Mouse (Mus musculus) heart, embryonic 12.5 days (tissue): ENCODE results near the gene Mrpl38. TPM values are rescaled to one million over a fixed set of nuclear protein-coding genes. Genes with fewer than 3 reads are reported as not detected.
A peak's percentile ranks its signal among the peaks of the same experiment; 100 is the strongest.
"Not testable (repeated sequence)": the region's sequence is repeated elsewhere in the genome, so short reads cannot be mapped to it uniquely, and the experiment has no call there.

Experiments
- ATAC-seq: fragments of 200-750 bp; cut with Nextera tagmentation; 2 replicates; pipeline ENCODE4 v1.8.0; 2017; ENCODE audit warnings: moderate TSS enrichment, moderate library complexity; ENCODE audit not compliant: insufficient number of reproducible peaks, low FRiP score
- H3K27ac ChIP-seq: fragments of 300-500 bp; sonication (generic); 2 replicates; pipeline ENCODE4 v1.5.1; 2016; ENCODE audit warnings: mild to moderate bottlenecking, moderate library complexity; ENCODE audit not compliant: poor library complexity, severe bottlenecking
- H3K27me3 ChIP-seq: fragments of 300-500 bp; sonication (generic); replicated peaks from 2 replicates; pipeline ENCODE4 v1.6.1; 2016; ENCODE audit warnings: mild to moderate bottlenecking, moderate library complexity
- H3K36me3 ChIP-seq: fragments of 300-500 bp; sonication (generic); 2 replicates; pipeline ENCODE4 v1.6.1; 2016; ENCODE audit warnings: mild to moderate bottlenecking, moderate library complexity
- H3K4me1 ChIP-seq: fragments of 300-500 bp; sonication (generic); replicated peaks from 2 replicates; pipeline ENCODE4 v1.6.1; 2016; ENCODE audit warnings: mild to moderate bottlenecking
- H3K4me2 ChIP-seq: fragments of 300-500 bp; sonication (generic); 2 replicates; pipeline ENCODE4 v1.6.1; 2016; ENCODE audit warnings: mild to moderate bottlenecking, moderate library complexity
- H3K4me3 ChIP-seq: fragments of 300-500 bp; sonication (generic); 2 replicates; pipeline ENCODE4 v1.5.1; 2016; ENCODE audit warnings: mild to moderate bottlenecking
- H3K9ac ChIP-seq: fragments of 300-500 bp; sonication (generic); 2 replicates; pipeline ENCODE4 v1.6.1; 2016; ENCODE audit warnings: mild to moderate bottlenecking, moderate library complexity
- H3K9me3 ChIP-seq: fragments of 300-500 bp; sonication (generic); replicated peaks from 2 replicates; pipeline ENCODE4 v1.6.1; 2016; ENCODE audit warnings: mild to moderate bottlenecking, moderate library complexity
- WGBS: fragments of 180-500 bp; shearing (Covaris S2); methylation state at CpG from one replicate; pipeline ENCODE4 v1.1.7; 2016; 5-methylcytosine and 5-hydroxymethylcytosine counted together
- polyA plus RNA-seq: library from polyadenylated mRNA; unstranded; fragments of >200 nt; fragmentation: Nextera tagmentation; extraction: Ambion mirVana; gene quantifications from 2 replicates; pipeline ENCODE4 v1.2.1, GENCODE M21; 2016

The Mrpl38 gene
- polyA plus RNA-seq, 1 experiment from 2014 or later, result 85.0 TPM

DNA sequence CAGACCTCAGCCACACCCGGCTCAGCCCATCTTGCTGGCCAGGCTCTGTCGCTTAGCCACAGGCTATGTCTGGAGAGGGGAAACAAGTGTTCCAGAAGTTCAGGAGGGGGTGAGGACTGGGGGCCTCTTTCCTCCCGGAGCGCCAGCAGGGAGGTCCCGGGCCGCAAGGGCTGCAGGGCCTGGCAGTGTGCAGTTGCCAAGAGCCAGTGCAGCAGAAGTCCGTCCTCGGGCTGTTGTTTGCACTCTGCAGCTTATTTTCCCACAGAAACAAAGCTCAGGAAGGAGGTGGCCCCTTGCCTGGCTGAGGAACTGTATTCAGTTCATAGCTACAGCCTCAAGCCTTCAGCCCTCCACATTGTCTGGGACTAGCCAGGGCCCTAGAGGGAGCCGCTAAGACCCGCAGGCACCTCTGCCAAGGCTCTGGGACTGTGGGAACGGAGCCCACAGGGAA lies 36.7 kb downstream of the Mrpl38 start:
- Histone ChIP-seq H3K9ac (peak overlapping the region; percentile 40), H3K9me3 (peaks cover under 1% of the 10 kb centered on the region), H3K4me3 (no peak overlapping the region), H3K36me3 (peaks cover 10% of the 10 kb centered on the region), H3K4me2 (peak overlapping the region; percentile 17), H3K27ac (peak overlapping the region; percentile 94), H3K4me1 (peaks cover 80% of the 10 kb centered on the region), H3K27me3 (no peaks in the 10 kb centered on the region)
- 41% methylated on average over 11 of the region's 11 CpGs for WGBS
- ATAC-seq, result peak; percentile 31

DNA sequence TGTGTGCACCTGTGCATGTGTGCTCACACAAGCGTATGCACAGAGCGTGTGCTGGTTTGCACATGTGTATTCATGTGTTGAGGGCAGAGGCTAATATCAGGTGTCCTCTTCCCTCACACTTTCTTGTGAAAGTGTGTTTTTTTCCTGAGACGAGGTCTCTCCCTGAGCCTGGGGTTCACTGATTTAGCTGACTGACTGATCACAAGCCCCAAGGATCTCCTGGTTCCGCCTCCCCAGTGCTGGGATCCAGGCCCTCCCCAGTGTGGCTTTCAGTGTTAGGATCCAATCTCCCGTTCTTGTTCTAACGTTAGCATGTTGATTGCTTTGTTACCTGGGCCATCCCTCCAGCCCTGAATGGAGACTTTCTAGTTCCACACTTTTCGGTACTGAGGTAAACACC lies 37.8 kb downstream of the Mrpl38 start:
- no peak for ATAC-seq
- 73% methylated on average over 7 of the region's 7 CpGs for WGBS
- H3K27ac ChIP-seq, result peak overlapping the region; percentile 94
- no peak overlapping the region for H3K9ac ChIP-seq
- no peak overlapping the region for H3K4me2 ChIP-seq
- H3K27me3 ChIP-seq, result no peaks in the 10 kb centered on the region
- H3K4me3 ChIP-seq, result no peak overlapping the region
- peaks cover 6% of the 10 kb centered on the region for H3K36me3 ChIP-seq
- peaks cover 69% of the 10 kb centered on the region for H3K4me1 ChIP-seq
- peaks cover 6% of the 10 kb centered on the region for H3K9me3 ChIP-seq

DNA sequence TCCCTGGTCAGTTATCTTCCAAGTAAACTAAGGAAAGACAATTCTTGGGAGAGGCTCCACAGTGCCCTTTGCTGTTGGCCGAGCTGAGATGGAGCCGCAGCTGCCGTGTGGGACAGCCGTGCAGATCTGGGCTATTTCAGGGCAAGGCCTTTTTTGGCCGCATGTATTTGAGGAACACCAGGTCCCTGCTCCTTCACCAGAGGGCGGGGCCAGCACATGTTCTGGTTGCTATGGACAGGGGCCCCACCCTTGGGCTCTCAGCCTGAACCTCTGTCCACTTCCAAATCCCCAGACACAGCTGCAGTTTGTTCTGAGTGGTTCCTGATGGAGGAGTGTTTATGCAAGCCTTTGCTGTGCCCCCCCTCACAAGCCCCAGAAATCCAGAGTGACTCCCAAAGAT lies 38.3 kb downstream of the Mrpl38 start:
- H3K9me3 ChIP-seq, result peaks cover 6% of the 10 kb centered on the region
- no peaks in the 10 kb centered on the region for H3K27me3 ChIP-seq
- no peak for ATAC-seq
- H3K4me2 ChIP-seq, result no peak overlapping the region
- H3K27ac ChIP-seq, result peak overlapping the region; percentile 94
- H3K9ac ChIP-seq, result no peak overlapping the region
- peaks cover 1% of the 10 kb centered on the region for H3K36me3 ChIP-seq
- H3K4me3 ChIP-seq, result no peak overlapping the region
- peaks cover 67% of the 10 kb centered on the region for H3K4me1 ChIP-seq
- WGBS, result 38% methylated on average over 6 of the region's 6 CpGs

DNA sequence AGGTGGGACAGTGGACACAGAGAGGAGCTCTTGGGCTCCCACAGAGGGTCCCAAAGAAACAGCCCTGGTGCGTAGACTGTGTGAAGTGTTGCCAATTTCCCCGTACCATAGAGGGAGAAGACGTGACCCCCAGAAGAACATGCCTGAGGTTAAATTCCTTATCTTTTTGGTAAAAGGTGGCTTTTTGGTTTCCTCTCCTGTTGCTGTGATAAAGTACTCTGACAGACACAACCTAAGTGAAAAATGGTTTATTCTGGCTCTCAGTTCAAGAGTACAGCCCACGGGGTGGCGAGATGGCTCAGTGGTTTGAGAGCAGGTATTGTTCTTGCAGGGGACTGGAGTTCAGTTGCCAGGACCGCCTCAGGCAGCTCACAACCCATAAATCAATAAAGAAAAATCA lies 39.2 kb downstream of the Mrpl38 start:
- no peak overlapping the region for H3K4me3 ChIP-seq
- no peak overlapping the region for H3K9ac ChIP-seq
- peaks cover 63% of the 10 kb centered on the region for H3K4me1 ChIP-seq
- ATAC-seq, result no peak
- H3K27me3 ChIP-seq, result no peaks in the 10 kb centered on the region
- peaks cover 6% of the 10 kb centered on the region for H3K9me3 ChIP-seq
- H3K36me3 ChIP-seq, result no peaks in the 10 kb centered on the region
- no peak overlapping the region for H3K4me2 ChIP-seq
- peak overlapping the region; percentile 94 for H3K27ac ChIP-seq
- 72% methylated on average over 6 of the region's 6 CpGs for whole genome bisulfite sequencing

DNA sequence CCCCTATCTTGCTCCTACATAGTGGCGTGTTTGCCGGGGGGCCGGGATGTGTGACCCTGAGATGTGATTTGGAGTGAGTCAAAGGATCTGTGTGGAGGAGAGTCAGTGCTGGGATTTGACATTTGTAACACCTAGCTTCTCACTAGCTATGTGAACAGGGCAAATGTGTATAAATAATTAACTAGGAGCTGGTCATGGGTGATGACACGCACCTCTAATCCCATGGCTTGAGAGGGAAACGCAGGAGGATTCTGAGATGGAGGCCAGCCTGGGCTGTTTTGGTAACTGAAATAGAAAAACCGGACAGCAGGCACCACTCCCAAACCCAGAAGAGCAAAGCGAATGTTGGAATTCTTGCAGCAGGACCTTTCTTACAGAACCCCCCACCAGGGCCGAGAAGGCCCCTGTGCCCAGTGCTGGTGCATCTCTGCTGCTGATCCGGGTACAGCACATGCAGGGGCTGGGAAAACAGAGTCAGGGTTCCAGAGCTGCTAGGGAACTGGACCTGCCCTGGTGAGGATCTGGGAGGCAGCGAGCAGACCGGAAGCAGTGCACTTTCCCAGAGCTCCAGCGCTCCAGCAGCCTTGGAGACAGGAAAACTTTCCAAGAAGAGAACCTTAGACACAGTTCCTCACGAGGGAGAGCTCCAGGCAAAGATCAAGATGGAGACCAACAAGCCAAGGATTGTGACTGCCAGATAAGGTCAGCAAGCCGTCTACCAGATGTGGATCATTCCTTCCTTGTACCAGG lies 39.8 kb downstream of the Mrpl38 start:
- H3K36me3 ChIP-seq, result no peaks in the 10 kb centered on the region
- no peak overlapping the region for H3K4me3 ChIP-seq
- H3K27ac ChIP-seq, result peak overlapping the region; percentile 94
- H3K4me1 ChIP-seq, result peaks cover 61% of the 10 kb centered on the region
- no peaks in the 10 kb centered on the region for H3K27me3 ChIP-seq
- H3K4me2 ChIP-seq, result no peak overlapping the region
- peaks cover 6% of the 10 kb centered on the region for H3K9me3 ChIP-seq
- peak overlapping the region; percentile 12 for H3K9ac ChIP-seq
- no peak for ATAC-seq
- WGBS, result 59% methylated on average over 14 of the region's 14 CpGs

DNA sequence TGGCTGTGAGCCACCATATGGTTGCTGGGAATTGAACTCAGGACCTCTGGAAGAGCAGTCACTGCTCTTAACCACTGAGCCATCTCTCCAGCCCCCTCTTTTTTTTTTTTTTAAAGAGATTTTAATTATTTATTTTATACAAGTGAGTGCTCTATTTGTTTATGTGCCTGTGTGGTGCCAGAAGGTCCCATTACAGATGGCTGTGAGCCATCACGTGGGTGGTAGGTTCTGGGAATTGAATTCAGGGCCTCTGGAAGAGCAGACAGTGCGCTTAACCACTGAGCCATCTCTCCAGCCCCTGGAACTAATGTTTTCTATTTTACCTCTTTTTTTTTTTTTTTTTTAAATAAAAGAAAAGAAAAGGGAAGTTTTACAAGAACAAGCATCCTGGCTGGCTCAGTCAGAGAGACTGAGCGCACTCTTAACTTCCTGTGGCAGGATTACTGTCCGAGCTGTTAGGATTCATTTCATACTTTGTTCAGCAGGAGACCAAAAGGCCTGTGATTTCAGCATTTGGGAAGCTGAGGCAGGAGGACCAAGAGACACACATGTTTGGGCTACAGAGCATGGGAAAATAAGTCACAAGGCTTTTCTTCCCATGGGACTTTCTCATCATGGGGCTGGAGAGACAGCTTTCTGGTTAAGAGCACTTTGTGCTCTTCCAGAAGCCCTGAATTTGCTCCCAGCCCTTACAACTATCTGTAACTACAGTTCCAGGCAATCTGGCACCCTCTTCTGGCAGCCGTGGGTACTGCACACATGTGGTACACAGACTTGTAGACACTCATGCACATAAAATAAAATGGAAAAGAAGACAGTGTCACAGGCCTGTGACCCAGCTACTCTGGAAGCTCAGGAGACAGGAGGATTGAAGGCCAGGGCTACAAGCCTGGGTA lies 42.2 kb downstream of the Mrpl38 start:
- Histone ChIP-seq H3K4me2 (no peak overlapping the region), H3K9ac (no peak overlapping the region), H3K4me1 (peaks cover 42% of the 10 kb centered on the region), H3K4me3 (no peak overlapping the region), H3K27me3 (no peaks in the 10 kb centered on the region), H3K36me3 (no peaks in the 10 kb centered on the region), H3K27ac (no peak overlapping the region), H3K9me3 (peaks cover 6% of the 10 kb centered on the region)
- ATAC-seq, result no peak
- WGBS, result 84% methylated on average over 5 of the region's 5 CpGs

DNA sequence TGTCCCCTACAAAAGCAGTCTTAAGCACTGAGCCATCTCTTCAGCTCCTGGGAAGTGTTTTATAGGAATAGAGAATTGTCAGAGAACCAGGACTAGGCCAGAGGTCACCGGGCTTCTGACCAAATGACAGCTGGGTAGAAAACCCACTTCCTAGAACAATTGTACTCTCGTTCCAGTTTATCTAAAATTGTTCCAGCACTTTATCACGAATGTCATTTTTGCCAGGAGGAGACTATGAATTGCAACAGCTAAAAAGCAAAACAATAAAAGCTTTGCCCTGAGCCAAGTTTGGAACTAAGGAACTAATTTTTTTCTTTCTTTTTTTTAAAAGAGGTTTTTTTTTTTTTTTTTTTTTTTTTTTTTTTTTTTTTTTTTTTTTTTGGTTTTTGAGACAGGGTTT lies 43.1 kb downstream of the Mrpl38 start:
- Histone ChIP-seq H3K27me3 (no peaks in the 10 kb centered on the region), H3K4me1 (peaks cover 34% of the 10 kb centered on the region), H3K9ac (no peak overlapping the region), H3K4me2 (no peak overlapping the region), H3K27ac (peak overlapping the region; percentile 48; the same call in 1 of the 2 replicates), H3K4me3 (no peak overlapping the region), H3K36me3 (no peaks in the 10 kb centered on the region), H3K9me3 (peaks cover 6% of the 10 kb centered on the region)
- ATAC-seq, result no peak
- 46% methylated on average over 3 of the region's 3 CpGs for WGBS

DNA sequence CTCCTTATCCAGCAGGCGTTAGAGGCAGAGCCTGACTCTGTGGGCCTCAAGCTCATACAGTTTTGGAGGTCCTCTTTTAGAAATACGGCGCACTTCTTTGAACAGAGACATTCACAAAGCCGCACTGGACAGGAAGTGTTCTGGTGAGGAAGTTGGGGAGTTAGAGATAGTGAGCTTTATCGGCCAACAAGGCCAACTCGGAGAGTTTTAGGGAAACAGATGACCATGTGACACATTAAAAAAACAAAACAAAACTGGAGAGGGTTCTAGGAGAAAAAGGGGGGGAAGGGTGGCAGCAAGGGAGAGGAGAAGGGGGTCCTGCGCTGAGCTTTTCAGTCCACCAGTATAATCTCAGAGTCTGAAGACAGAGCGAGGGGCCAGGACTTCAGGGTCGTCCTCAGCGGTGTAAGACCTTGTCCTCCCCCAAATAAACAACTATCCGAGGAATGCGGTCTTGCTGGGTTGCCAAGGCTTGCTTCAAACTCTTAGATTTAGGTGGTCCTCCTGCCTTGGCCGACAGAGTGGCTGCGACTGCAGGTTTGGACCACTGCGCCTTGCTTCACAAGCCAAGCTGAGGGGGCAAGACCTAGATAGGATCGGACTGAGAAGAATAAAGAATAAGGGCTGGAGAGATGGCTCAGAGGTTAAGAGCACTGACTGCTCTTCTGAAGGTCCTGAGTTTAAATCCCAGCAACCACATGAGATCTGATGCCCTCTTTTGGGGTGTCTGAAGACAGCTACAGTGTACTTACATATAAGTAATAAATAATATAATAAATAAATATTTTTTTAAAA lies 44.7 kb downstream of the Mrpl38 start:
- H3K4me2 ChIP-seq, result peak overlapping the region; percentile 43
- H3K9ac ChIP-seq, result 0 out of 2 replicates have a peak overlapping the region, but pooled peaks have one; percentile 40
- H3K4me1 ChIP-seq, result peaks cover 18% of the 10 kb centered on the region
- no peaks in the 10 kb centered on the region for H3K36me3 ChIP-seq
- H3K9me3 ChIP-seq, result peaks cover 6% of the 10 kb centered on the region
- ATAC-seq, result peak; percentile 59
- peak overlapping the region; percentile 82 for H3K27ac ChIP-seq
- no peak overlapping the region for H3K4me3 ChIP-seq
- WGBS, result 22% methylated on average over 16 of the region's 16 CpGs
- H3K27me3 ChIP-seq, result no peaks in the 10 kb centered on the region

DNA sequence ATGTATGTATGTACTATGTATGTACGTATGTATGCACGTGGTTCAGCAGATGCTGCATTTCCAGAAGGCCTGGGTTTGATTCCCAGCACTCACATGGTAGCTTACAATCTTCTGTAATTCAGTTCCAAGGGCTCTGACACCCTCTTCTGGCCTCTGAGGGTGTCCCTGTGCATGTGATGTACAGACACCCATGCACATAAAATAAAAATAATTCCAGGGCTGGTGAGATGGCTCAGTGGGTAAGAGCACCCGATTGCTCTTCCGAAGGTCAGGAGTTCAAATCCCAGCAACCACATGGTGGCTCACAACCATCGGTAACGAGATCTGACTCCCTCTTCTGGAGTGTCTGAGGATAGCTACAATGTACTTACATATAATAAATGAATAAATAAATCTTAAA lies 45.7 kb downstream of the Mrpl38 start:
- not testable (repeated sequence) for ATAC-seq, H3K27me3 ChIP-seq, H3K4me3 ChIP-seq, H3K9me3 ChIP-seq, H3K9ac ChIP-seq, H3K36me3 ChIP-seq, H3K4me2 ChIP-seq
- peaks cover 17% of the 10 kb centered on the region for H3K4me1 ChIP-seq
- 92% methylated on average over 6 of the region's 6 CpGs for WGBS
- H3K27ac ChIP-seq, result 0 out of 2 replicates have a peak overlapping the region, but pooled peaks have one; percentile 25

DNA sequence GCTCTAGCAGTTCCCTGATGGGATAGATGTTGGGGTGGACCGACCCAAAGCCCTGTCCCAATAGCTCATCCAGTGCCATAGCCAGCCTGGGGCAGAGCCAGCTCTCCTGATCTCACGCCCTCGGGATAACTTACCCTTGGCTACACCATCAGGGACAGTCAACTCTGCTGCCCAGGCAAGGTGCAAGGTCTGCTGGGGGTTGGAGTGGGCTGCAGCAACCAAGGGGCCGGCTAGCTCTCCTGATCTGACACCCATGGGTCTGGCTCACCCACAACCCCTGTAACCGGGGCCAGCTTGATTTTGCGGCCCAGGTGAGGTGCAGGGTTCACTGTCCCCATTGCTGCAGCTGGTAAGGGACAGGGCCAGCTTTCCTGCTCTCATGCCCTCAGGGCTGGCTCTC lies 47.1 kb downstream of the Mrpl38 start:
- H3K27ac ChIP-seq, result no peak overlapping the region
- ATAC-seq, result no peak
- peaks cover 20% of the 10 kb centered on the region for H3K4me1 ChIP-seq
- H3K4me3 ChIP-seq, result no peak overlapping the region
- H3K9me3 ChIP-seq, result peaks cover 1% of the 10 kb centered on the region
- no peak overlapping the region for H3K4me2 ChIP-seq
- peak overlapping the region; percentile 1; the same call in 1 of the 2 replicates for H3K9ac ChIP-seq
- H3K27me3 ChIP-seq, result no peaks in the 10 kb centered on the region
- 83% methylated on average over 6 of the region's 6 CpGs for WGBS
- no peaks in the 10 kb centered on the region for H3K36me3 ChIP-seq
